Mouse (Mus musculus): Measurements from ENCODE around the gene Cuedc1.

GRCm38 (mm10) chr11:88184632-88185180, 86.8 kb downstream of the Cuedc1 start:
- TF ChIP-seq CTCF (IDR thresholded peaks at IDR 0.05; ENCODE audit: control insufficient read depth, insufficient read depth, low read length) (no peak), POLR2A (IDR thresholded peaks at IDR 0.05; ENCODE audit: borderline replicate concordance, control insufficient read depth, low read depth, low read length) (no peak)

Data from bone marrow, adult 2 months (tissue).